Mouse (Mus musculus) embryo, embryonic 10 days (tissue): ENCODE measurements around the gene Prf1.

ENCODE experiments used
- DNase-seq: peaks from one replicate; pipeline ENCODE4 v3.0.0-alpha.2; 2015; ENCODE audit warnings: low spot score

Prf1 gene

DNA sequence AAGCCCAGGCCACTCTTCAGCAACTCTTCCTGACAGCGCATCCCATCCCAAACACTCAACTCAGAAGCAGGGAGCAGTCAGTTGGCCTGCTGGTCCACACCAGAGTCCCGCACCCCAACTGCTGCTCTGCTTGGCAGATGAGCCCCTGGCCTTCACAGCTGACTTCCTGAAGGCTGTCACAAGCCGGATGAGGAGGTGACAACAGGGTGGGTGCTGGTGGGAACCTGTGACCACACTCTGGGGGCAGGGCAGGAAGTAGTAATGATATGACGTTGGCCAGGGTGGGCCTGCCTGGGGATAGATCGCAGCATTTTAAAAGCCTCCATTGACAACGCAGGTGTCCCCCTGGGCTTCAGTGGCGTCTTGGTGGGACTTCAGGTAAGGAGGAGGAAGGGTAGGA, at the start of gene Prf1:
Prf1 (plus strand) TSS at position 357 of the 400 bp plus-strand sequence.
- no peak for DNase-seq

- no peak for DNase-seq
Observed at GRCm38 (mm10) chr10:61248596-61249114, 49.0 kb upstream of the Prf1 start.

GRCm38 (mm10) chr10:61249951-61250350, 47.7 kb upstream of the Prf1 start:
- no peak for DNase-seq

- DNase-seq: no peak
Observed at GRCm38 (mm10) chr10:61254761-61255160, 42.9 kb upstream of the Prf1 start.

DNA sequence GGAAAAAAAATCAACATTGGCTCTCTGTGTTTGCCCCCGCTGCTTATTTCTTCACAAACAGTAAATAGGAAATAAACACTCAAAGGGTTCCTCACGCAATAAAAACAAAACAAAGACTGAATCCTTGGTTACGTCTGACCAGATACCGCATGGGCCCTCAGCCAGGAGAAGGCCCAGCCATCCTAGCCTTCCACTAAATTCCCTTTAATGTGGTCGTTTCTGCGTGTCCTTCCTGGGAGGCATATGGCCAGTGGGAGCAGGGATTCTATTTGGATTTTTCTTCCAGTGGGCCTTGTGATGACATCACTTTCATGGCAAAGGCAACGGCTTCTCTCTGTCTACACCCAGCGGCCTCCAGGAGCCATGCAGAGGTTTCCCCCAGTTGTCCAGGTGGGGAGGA, 42.4 kb upstream of the Prf1 start:
- no peak for DNase-seq

DNA sequence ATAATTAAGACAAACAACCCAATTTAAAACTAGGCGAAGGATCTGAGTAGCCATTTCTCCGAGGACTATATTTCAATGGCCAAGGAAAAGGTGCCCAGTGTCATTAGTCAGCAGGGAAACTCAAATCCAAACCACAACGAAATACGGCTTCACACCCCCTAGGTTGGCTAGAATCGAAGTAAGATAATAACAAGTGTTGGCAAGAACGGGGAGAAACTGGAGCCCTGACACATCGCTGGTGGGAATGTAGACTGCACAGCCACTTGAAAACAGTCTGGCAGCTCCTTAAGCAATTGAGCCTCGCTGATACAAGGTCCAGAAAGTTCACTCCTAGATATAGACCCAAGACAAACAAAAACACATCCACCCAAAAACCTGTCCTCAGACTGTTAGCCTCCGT, 41.0 kb upstream of the Prf1 start:
- no peak for DNase-seq

- no peak for DNase-seq
Observed at GRCm38 (mm10) chr10:61258131-61258530, 39.5 kb upstream of the Prf1 start.

GRCm38 (mm10) chr10:61261229-61262156, 36.1 kb upstream of the Prf1 start:
- no peak for DNase-seq

DNA sequence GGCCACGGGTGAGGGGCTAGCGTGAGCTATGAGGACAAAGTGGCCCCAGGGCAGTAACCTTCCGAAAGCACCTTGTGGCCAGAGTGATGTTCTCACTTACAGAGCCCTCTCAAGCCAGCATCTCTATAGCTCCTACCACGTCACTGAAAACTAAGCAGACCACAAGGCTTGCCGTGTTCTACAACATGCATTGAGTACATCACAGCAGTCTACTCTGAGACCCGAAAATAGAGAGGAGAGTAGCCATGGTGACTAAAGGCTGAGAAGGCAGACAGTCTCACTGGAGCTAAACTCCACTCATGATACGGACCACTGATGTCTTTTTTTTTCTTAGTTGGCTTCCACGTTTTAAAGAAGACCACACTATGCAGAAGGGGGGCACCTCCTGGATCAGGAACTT, 34.0 kb upstream of the Prf1 start:
- no peak for DNase-seq

GRCm38 (mm10) chr10:61267378-61267777, 30.3 kb upstream of the Prf1 start:
- DNase-seq: no peak

- DNase-seq: peak; percentile 16
Observed at GRCm38 (mm10) chr10:61272089-61272626, 25.5 kb upstream of the Prf1 start.

- no peak for DNase-seq
Observed at GRCm38 (mm10) chr10:61272631-61273030, 25.0 kb upstream of the Prf1 start.

- peak; percentile 64 for DNase-seq
Observed at GRCm38 (mm10) chr10:61273081-61273843, 24.4 kb upstream of the Prf1 start, which contains the start of gene Adamts14. TSS of gene Adamts14 (minus strand) at chr10:61273438.

DNA sequence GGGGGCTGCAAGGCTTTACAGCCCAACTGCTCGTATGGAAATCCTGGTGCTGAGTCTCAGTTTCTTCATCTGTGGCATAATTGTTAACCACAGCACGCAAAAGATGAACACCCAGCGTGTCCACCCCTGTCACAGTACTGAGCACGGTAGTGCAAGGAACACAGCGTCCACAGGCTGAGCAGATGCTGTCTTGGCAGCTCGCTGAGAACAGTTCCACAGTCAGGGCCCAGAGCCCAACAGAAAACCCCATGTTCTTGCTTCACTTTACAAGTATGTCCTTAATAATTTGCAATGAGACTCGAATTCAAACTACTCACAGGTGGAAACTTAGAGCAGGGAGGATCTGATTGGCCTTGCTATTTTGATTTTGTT, 23.8 kb upstream of the Prf1 start:
- DNase-seq: no peak

DNA sequence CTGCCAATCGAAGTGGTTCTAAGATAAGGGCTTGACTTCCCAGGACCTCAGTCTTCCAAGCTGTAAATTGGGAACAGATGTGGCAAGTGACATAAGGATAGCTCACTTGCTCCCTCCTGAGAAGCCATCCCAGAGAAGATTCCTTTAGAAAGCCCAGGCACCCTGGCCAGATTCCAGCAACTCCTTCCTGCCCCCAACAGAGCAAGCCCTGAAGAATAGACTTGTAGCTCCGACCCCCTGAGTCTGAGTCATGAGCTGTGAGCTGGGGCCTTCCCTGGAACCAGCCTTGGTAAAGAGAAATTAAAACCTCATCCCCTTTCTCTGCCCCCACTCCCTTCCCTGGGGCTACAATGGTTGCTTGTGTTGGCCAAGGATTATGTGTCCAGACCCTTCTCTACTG, 23.1 kb upstream of the Prf1 start:
- DNase-seq: no peak

GRCm38 (mm10) chr10:61275669-61276110, 21.9 kb upstream of the Prf1 start:
- peak; percentile 77 for DNase-seq

DNA sequence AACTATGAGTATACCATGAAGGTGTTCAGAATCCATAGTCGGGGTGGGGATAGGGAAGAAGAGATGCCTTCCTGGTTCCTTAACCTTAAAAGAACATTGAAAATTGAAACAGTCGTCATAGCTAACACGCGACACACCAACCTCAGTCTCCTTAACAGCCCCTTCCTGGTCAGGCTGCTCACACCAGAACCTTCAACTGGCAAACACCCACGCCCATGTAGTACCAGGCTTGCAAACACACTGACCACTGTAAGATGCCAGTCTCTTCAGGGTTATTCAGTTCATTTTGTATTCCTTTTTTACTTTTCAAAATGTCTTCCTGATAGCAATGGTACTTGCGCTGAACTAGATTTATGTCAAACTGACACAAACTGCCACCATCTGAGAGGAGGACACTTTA, 20.6 kb upstream of the Prf1 start:
- no peak for DNase-seq

GRCm38 (mm10) chr10:61277918-61278674, 19.5 kb upstream of the Prf1 start:
- peak; percentile 17 for DNase-seq

- no peak for DNase-seq
Observed at GRCm38 (mm10) chr10:61281115-61281514, 16.5 kb upstream of the Prf1 start.

DNA sequence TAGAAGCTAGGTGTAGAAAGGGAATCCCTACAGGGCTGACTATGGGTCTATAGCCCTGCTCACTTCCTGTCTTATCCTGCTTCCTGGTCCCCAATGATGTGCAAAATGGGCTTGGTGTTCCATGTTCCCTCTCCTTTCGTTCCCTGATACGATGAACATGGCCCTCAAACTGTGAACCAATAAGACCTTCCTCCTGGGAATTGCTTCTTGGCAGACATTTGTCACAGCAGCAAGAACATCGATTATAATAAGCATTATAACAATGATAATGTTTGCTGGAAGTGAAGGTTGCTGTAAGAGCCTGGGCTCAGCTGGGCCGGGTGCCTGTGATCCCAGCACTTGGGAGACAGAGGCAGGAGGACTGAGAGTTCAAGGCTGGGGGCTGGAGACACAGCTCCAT, 13.3 kb upstream of the Prf1 start:
- no peak for DNase-seq

- DNase-seq: no peak
Observed at GRCm38 (mm10) chr10:61285271-61285670, 12.4 kb upstream of the Prf1 start.

DNA sequence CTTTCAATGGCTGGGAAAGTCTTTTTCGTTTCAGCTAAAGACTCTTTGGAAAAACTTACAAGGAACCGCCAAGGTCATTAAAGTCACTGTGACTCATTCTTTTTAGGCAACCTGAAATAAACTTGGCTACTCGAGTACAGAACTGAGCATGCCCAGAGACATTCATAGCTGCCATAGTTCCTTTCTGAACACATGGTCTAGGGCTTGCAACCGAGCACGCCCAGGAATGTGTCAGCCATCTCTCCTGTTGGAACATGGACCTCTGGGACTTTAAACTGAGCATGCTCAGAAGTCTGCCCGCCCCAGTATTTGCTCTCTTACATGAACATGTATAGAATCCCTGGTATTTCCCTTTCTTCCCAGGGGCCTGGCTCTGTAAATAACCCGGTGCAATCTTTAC, 11.4 kb upstream of the Prf1 start:
- DNase-seq: no peak
